Mouse (Mus musculus): Measurements from ENCODE around the gene Rtl10. TPM values are rescaled to one million over a fixed set of nuclear protein-coding genes. Genes with fewer than 3 reads are reported as not detected.

The Rtl10 gene
- polyA plus RNA-seq, 2 experiments: 1.0 to 2.2 TPM

DNA sequence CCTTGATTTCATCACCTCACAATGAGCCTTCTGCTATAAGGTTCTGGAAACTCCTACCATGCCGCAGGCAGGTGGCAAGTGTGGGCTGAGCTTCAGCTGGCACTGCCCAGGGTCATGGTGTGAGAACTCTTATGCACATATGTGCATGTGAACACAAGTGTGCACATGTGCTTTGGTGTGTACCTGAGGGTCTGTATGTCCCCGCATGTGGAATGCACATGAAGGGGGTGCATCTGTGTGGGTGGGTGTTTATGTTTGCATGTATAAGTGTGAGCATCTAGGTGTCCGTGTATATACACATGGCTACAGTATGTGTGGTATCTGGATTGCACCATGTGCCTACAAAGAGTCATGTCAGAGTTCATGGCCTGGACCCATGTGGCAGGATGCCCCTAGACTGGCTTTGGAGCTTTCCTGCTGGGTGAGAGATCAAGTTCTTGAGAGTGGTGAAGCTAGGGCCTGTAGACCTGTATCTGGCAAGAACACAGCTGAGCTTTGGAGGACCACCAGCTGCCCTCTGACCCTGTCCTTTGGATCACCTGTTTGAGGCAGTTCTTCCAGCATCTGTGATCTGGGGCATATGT is 38.8 kb downstream of the Rtl10 start:
- no peak for ATAC-seq (ENCODE audit: insufficient read depth)
- no peaks in the 10 kb centered on the region for H3K9me3 ChIP-seq (ENCODE audit: control insufficient read depth, low read length)
- no peak for DNase-seq (ENCODE audit: low read depth in 3 of 3, low spot score in 3 of 3)
- no peak overlapping the region for H3K4me2 ChIP-seq (ENCODE audit: low read depth)
- H3K9ac ChIP-seq (replicated peaks): no peak overlapping the region
- H3K27ac ChIP-seq: no peak overlapping the region
- H3K4me3 ChIP-seq (ENCODE audit: insufficient read depth in 1 of 2, low read depth in 2 of 2, low read length in 2 of 2): no peak overlapping the region
- no peaks in the 10 kb centered on the region for H3K36me3 ChIP-seq (replicated peaks; ENCODE audit: control insufficient read depth, insufficient read depth, low read depth)
- WGBS (ENCODE audit: insufficient replicate concordance): 70% methylated on average over 3 of the region's 3 CpGs
- no peaks in the 10 kb centered on the region for H3K27me3 ChIP-seq (ENCODE audit: control insufficient read depth, insufficient read depth, low read length)
- H3K4me1 ChIP-seq (replicated peaks; ENCODE audit: control insufficient read depth in 2 of 2, insufficient read depth in 2 of 2, low read length in 1 of 2): no peaks in the 10 kb centered on the region
- TF ChIP-seq EP300 (IDR thresholded peaks at IDR 0.05; ENCODE audit: low read depth) (no peak), CTCF (IDR thresholded peaks at IDR 0.05; ENCODE audit: low read depth) (no peak)

DNA sequence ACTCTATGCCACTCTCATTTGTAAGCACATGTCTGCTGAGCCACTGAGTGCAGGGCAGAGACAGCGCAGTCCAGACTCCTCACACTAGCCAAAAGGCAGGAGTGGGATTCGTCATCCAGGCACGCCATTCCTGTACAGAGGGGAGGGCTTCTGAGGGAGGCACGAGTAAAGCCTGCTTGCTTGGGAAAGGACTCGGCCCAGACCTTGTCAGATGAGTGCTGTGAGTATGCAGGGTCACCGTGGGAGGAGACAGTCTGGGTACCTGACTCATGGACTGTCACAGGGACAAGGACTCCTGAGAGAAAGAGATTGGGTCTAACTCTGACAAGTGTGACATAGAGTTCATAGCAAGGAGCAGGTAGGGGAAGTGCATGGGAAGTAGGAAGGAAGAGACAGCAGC is 40.6 kb downstream of the Rtl10 start:
- H3K4me3 ChIP-seq (ENCODE audit: insufficient read depth in 1 of 2, low read depth in 2 of 2, low read length in 2 of 2): no peak overlapping the region
- H3K4me2 ChIP-seq (ENCODE audit: low read depth): no peak overlapping the region
- H3K27ac ChIP-seq: no peak overlapping the region
- TF ChIP-seq EP300 (IDR thresholded peaks at IDR 0.05; ENCODE audit: low read depth): no peak
- no peak for TF ChIP-seq CTCF (IDR thresholded peaks at IDR 0.05; ENCODE audit: low read depth)
- DNase-seq (ENCODE audit: low read depth in 3 of 3, low spot score in 3 of 3): no peak
- no peaks in the 10 kb centered on the region for H3K4me1 ChIP-seq (replicated peaks; ENCODE audit: control insufficient read depth in 2 of 2, insufficient read depth in 2 of 2, low read length in 1 of 2)
- H3K9ac ChIP-seq (replicated peaks): no peak overlapping the region
- H3K27me3 ChIP-seq (ENCODE audit: control insufficient read depth, insufficient read depth, low read length): no peaks in the 10 kb centered on the region
- 62% methylated on average over 6 of the region's 6 CpGs for WGBS (ENCODE audit: insufficient replicate concordance)
- no peaks in the 10 kb centered on the region for H3K36me3 ChIP-seq (replicated peaks; ENCODE audit: control insufficient read depth, insufficient read depth, low read depth)
- ATAC-seq (ENCODE audit: insufficient read depth): no peak
- no peaks in the 10 kb centered on the region for H3K9me3 ChIP-seq (ENCODE audit: control insufficient read depth, low read length)

GRCm38 (mm10) chr16:18543151-18543829 is 44.6 kb downstream of the Rtl10 start:
- Histone ChIP-seq H3K4me1 (replicated peaks; ENCODE audit: control insufficient read depth in 2 of 2, insufficient read depth in 2 of 2, low read length in 1 of 2) (no peaks in the 10 kb centered on the region), H3K27ac (no peak overlapping the region), H3K4me2 (ENCODE audit: low read depth) (no peak overlapping the region), H3K36me3 (replicated peaks; ENCODE audit: control insufficient read depth, insufficient read depth, low read depth) (no peaks in the 10 kb centered on the region), H3K4me3 (ENCODE audit: insufficient read depth in 1 of 2, low read depth in 2 of 2, low read length in 2 of 2) (no peak overlapping the region), H3K9me3 (ENCODE audit: control insufficient read depth, low read length) (no peaks in the 10 kb centered on the region), H3K27me3 (ENCODE audit: control insufficient read depth, insufficient read depth, low read length) (no peaks in the 10 kb centered on the region), H3K9ac (replicated peaks) (no peak overlapping the region)
- DNase-seq (ENCODE audit: low read depth in 3 of 3, low spot score in 3 of 3) (no peak), ATAC-seq (ENCODE audit: insufficient read depth) (no peak)
- 74% methylated on average over 8 of the region's 8 CpGs for WGBS (ENCODE audit: insufficient replicate concordance)
- no peak for TF ChIP-seq EP300 (IDR thresholded peaks at IDR 0.05; ENCODE audit: low read depth)

GRCm38 (mm10) chr16:18547891-18548290 is 49.2 kb downstream of the Rtl10 start:
- Histone ChIP-seq H3K9ac (replicated peaks) (no peak overlapping the region), H3K36me3 (replicated peaks; ENCODE audit: control insufficient read depth, insufficient read depth, low read depth) (no peaks in the 10 kb centered on the region), H3K4me3 (ENCODE audit: insufficient read depth in 1 of 2, low read depth in 2 of 2, low read length in 2 of 2) (no peak overlapping the region), H3K4me1 (replicated peaks; ENCODE audit: control insufficient read depth in 2 of 2, insufficient read depth in 2 of 2, low read length in 1 of 2) (no peaks in the 10 kb centered on the region), H3K27ac (no peak overlapping the region), H3K27me3 (ENCODE audit: control insufficient read depth, insufficient read depth, low read length) (no peaks in the 10 kb centered on the region), H3K4me2 (ENCODE audit: low read depth) (no peak overlapping the region), H3K9me3 (ENCODE audit: control insufficient read depth, low read length) (no peaks in the 10 kb centered on the region)
- DNase-seq (ENCODE audit: low read depth in 3 of 3, low spot score in 3 of 3): no peak
- no peak for ATAC-seq (ENCODE audit: insufficient read depth)
- TF ChIP-seq EP300 (IDR thresholded peaks at IDR 0.05; ENCODE audit: low read depth): no peak
- no peak for TF ChIP-seq CTCF (IDR thresholded peaks at IDR 0.05; ENCODE audit: low read depth)
- WGBS (ENCODE audit: insufficient replicate concordance): 70% methylated on average over 5 of the region's 5 CpGs

Other genes starting within 250 kb of the Rtl10 start
- 0.18 and 0.40 TPM in 2 replicates for gene Gm49776, start 240.6 kb upstream of the Rtl10 start, polyA plus RNA-seq (2012; rRNA removed)
- gene Gm49776, start 240.6 kb upstream of the Rtl10 start, polyA plus RNA-seq (2014; fragmentation: Nextera tagmentation; extraction: Ambion mirVana): 1.3 and 1.9 TPM in 2 replicates
- gene Dgcr8, start 209.7 kb upstream of the Rtl10 start, polyA plus RNA-seq (2012; rRNA removed): 15.5 and 23.4 TPM in 2 replicates
- gene Dgcr8, start 209.7 kb upstream of the Rtl10 start, polyA plus RNA-seq (2014; fragmentation: Nextera tagmentation; extraction: Ambion mirVana): 8.8 and 10.4 TPM in 2 replicates
- gene Tango2, start 150.8 kb upstream of the Rtl10 start, polyA plus RNA-seq (2012; rRNA removed): 44.3 and 44.5 TPM in 2 replicates
- 58.8 and 70.3 TPM in 2 replicates for gene Tango2, start 150.8 kb upstream of the Rtl10 start, polyA plus RNA-seq (2014; fragmentation: Nextera tagmentation; extraction: Ambion mirVana)
- gene Arvcf, start 150.7 kb upstream of the Rtl10 start, polyA plus RNA-seq (2012; rRNA removed): 6.0 and 6.4 TPM in 2 replicates
- gene Arvcf, start 150.7 kb upstream of the Rtl10 start, polyA plus RNA-seq (2014; fragmentation: Nextera tagmentation; extraction: Ambion mirVana): 4.7 and 7.4 TPM in 2 replicates
- gene Txnrd2, start 72.5 kb upstream of the Rtl10 start, polyA plus RNA-seq (2012; rRNA removed): 79.9 and 113 TPM in 2 replicates
- gene Txnrd2, start 72.5 kb upstream of the Rtl10 start, polyA plus RNA-seq (2014; fragmentation: Nextera tagmentation; extraction: Ambion mirVana): 110 and 112 TPM in 2 replicates
- 73.8 and 84.7 TPM in 2 replicates for gene Comt, start 72.0 kb upstream of the Rtl10 start, polyA plus RNA-seq (2012; rRNA removed)
- 69.8 and 80.4 TPM in 2 replicates for gene Comt, start 72.0 kb upstream of the Rtl10 start, polyA plus RNA-seq (2014; fragmentation: Nextera tagmentation; extraction: Ambion mirVana)
- gene Gnb1l, start 188 bp upstream of the Rtl10 start, polyA plus RNA-seq (2012; rRNA removed): 5.7 and 6.0 TPM in 2 replicates
- 7.7 and 9.0 TPM in 2 replicates for gene Gnb1l, start 188 bp upstream of the Rtl10 start, polyA plus RNA-seq (2014; fragmentation: Nextera tagmentation; extraction: Ambion mirVana)
- gene Tbx1, start 91.8 kb downstream of the Rtl10 start, polyA plus RNA-seq (2012; rRNA removed): 0.02 TPM in 1 of 2 replicates, not detected in the other
- not detected in 2 replicates for gene Tbx1, start 91.8 kb downstream of the Rtl10 start, polyA plus RNA-seq (2014; fragmentation: Nextera tagmentation; extraction: Ambion mirVana)
- 15.0 and 27.9 TPM in 2 replicates for gene Gp1bb, start 123.5 kb downstream of the Rtl10 start, polyA plus RNA-seq (2012; rRNA removed)
- gene Gp1bb, start 123.5 kb downstream of the Rtl10 start, polyA plus RNA-seq (2014; fragmentation: Nextera tagmentation; extraction: Ambion mirVana): 23.6 and 32.2 TPM in 2 replicates
- 0.54 and 0.63 TPM in 2 replicates for gene Gm49601, start 127.5 kb downstream of the Rtl10 start, polyA plus RNA-seq (2012; rRNA removed)
- gene Gm49601, start 127.5 kb downstream of the Rtl10 start, polyA plus RNA-seq (2014; fragmentation: Nextera tagmentation; extraction: Ambion mirVana): not detected in 2 replicates
- gene Sept5, start 131.1 kb downstream of the Rtl10 start, polyA plus RNA-seq (2012; rRNA removed): 2.0 and 2.2 TPM in 2 replicates
- 1.6 and 1.9 TPM in 2 replicates for gene Sept5, start 131.1 kb downstream of the Rtl10 start, polyA plus RNA-seq (2014; fragmentation: Nextera tagmentation; extraction: Ambion mirVana)